Mouse (Mus musculus) C2C12 (cell line): ENCODE data around the gene Vmn1r193. TPM values are rescaled to one million over a fixed set of nuclear protein-coding genes. Genes with fewer than 3 reads are reported as not detected.

Experiments
- H3K27me3 ChIP-seq: one replicate; pipeline ENCODE4 v1.6.1; 2011; ENCODE audit not compliant: control insufficient read depth, insufficient read depth, insufficient read length
- H3K36me3 ChIP-seq: one replicate; pipeline ENCODE4 v1.6.1; 2011; ENCODE audit not compliant: control insufficient read depth, insufficient read depth
- H3K4me3 ChIP-seq: one replicate; pipeline ENCODE4 v1.5.1; 2011; ENCODE audit warnings: mild to moderate bottlenecking, control low read depth; ENCODE audit not compliant: poor library complexity, insufficient read depth, severe bottlenecking
- H3K79me2 ChIP-seq: one replicate; pipeline ENCODE4 v1.6.1; 2011; ENCODE audit not compliant: control insufficient read depth, insufficient read depth
- H3K79me3 ChIP-seq: one replicate; pipeline ENCODE4 v1.6.1; 2011; ENCODE audit warnings: low read depth, control low read depth
- H3ac ChIP-seq: one replicate; pipeline ENCODE3; 2011; ENCODE audit warnings: low read depth; ENCODE audit not compliant: control insufficient read depth, insufficient read length
- CEBPB ChIP-seq: IDR thresholded peaks from one replicate; pipeline ENCODE4 v1.6.1; 2011; ENCODE audit warnings: low read depth, mild to moderate bottlenecking, control low read depth, moderate library complexity
- CTCF ChIP-seq: IDR thresholded peaks from one replicate; pipeline ENCODE4 v1.5.1; 2011; ENCODE audit not compliant: control insufficient read depth, insufficient read depth, insufficient read length
- FOSL1 ChIP-seq: IDR thresholded peaks from one replicate; pipeline ENCODE4 v1.8.0; 2011; ENCODE audit warnings: mild to moderate bottlenecking, low read length; ENCODE audit not compliant: poor library complexity, insufficient read depth, severe bottlenecking
- MAX ChIP-seq: IDR thresholded peaks from one replicate; pipeline ENCODE4 v1.6.1; 2011; ENCODE audit warnings: mild to moderate bottlenecking, control low read depth
- MYOD1 ChIP-seq: IDR thresholded peaks from one replicate; pipeline ENCODE4 v1.6.1; 2011; ENCODE audit warnings: low read depth; ENCODE audit not compliant: control insufficient read depth, insufficient read length
- MYOG ChIP-seq: IDR thresholded peaks from one replicate; pipeline ENCODE4 v1.6.1; 2011; ENCODE audit not compliant: control insufficient read depth, insufficient read length; ENCODE audit errors: extremely low read depth
- USF1 ChIP-seq: IDR thresholded peaks from one replicate; pipeline ENCODE4 v1.6.1; 2011; ENCODE audit warnings: low read depth, mild to moderate bottlenecking, control low read depth, moderate library complexity
- microRNA-seq: library from miRNA; unstranded; fragments of <30 nt; microRNA quantifications from one replicate; pipeline ENCODE4, GENCODE M21; 2019; ENCODE audit warnings: borderline microRNAs expressed
- polyA plus RNA-seq: library from polyadenylated mRNA; unstranded; fragments of >200 nt; fragmentation: generic; extraction: Trizol; gene quantifications from one replicate; pipeline ENCODE4 v1.2.1, GENCODE M21; 2012; ENCODE audit warnings: missing spikeins

Vmn1r193 gene
- polyA plus RNA-seq, 1 experiment = not detected

DNA sequence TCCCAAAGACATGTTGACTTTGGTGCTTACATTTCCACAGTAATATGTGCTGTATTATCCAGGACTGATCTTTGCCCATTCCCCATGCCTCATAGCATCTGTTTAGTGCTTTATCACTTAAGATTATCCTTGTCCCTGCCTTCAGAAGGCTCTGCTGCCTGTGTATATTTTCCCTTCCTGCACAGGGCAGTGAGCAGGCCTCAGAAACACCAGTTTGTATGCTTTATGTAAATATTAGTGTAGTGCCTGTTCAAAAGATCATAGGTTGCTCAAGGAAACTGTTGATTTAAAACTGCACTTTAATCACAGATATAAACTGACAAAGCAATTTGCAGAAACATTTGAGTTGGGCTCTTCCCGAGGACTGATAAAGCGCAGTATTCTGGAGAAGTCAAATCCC is 33.6 kb downstream of the Vmn1r193 start:
- Histone ChIP-seq H3K27me3 (no peaks in the 10 kb centered on the region), H3K79me3 (no peaks in the 10 kb centered on the region), H3K79me2 (no peaks in the 10 kb centered on the region), H3K4me3 (no peak overlapping the region), H3K36me3 (no peaks in the 10 kb centered on the region), H3ac (no peak overlapping the region)
- TF ChIP-seq MYOG (no peak), USF1 (no peak), FOSL1 (no peak), CTCF (no peak), MAX (no peak), CEBPB (no peak), MYOD1 (no peak)

DNA sequence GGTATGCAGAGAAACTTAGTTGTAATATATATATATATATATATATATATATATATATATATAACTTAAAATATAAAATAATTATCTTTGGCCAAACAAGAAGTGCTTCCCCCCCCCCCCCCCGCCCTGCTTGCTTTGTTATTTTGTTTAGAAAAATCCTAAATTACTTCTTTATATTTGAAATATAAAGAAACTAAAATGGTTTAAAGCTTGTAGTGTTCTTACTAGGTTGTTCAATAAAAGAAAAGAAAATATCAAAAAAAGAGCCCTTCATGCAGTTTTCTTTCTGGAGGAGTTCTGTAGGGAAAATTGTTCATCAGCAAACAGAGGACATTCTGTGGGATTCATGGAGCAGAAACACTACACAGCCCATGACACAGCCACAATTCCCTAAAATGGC is 39.1 kb downstream of the Vmn1r193 start, which contains the start of gene Vmn1r191:
TSS of gene Vmn1r191 (minus strand) at position 101 of the 400 bp plus-strand sequence.
- Histone ChIP-seq H3K27me3 (no peaks in the 10 kb centered on the region), H3K79me2 (no peaks in the 10 kb centered on the region), H3K79me3 (no peaks in the 10 kb centered on the region)

DNA sequence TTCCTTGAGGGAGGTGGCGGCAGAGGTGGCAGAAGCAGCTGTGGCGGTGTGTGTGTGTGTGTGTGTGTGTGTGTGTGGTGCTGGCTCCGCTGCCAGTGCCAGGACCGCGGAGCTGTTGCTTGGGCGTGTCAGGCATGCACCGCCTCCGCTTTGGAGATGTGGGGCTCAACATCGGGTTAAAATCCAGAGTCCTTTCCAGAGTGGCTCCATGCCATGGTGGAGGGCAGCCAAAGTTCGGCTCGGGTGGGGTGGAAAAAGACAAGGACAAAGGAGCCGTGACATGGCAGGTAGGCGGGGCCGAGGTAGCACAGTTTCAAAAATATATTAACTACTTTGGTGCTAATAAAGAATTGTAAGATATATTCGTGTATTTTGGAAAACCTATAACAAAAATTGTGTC is 54.5 kb downstream of the Vmn1r193 start:
- H3K79me3 ChIP-seq = no peaks in the 10 kb centered on the region
- H3K4me3 ChIP-seq = no peak overlapping the region
- H3K27me3 ChIP-seq = no peaks in the 10 kb centered on the region
- no peak overlapping the region for H3ac ChIP-seq
- H3K36me3 ChIP-seq = no peaks in the 10 kb centered on the region
- H3K79me2 ChIP-seq = no peaks in the 10 kb centered on the region
- TF ChIP-seq MAX = no peak
- TF ChIP-seq MYOG = no peak

More for the DNA sequence above, 39.1 kb downstream of the Vmn1r193 start, which contains the start of gene Vmn1r191:
- Histone ChIP-seq H3ac (no peak within 1 kb of the TSS), H3K36me3 (no peaks in the 10 kb centered on the region), H3K4me3 (no peak within 1 kb of the TSS)
- no peak for TF ChIP-seq CTCF
- no peak for TF ChIP-seq MAX
- TF ChIP-seq MYOD1 = no peak
- no peak for TF ChIP-seq CEBPB
- no peak for TF ChIP-seq USF1
- TF ChIP-seq MYOG = no peak
- TF ChIP-seq FOSL1 = no peak

Small RNA genes lying within 50 kb of the gene (microRNA-seq; reads per million reads assigned to microRNA genes)
- gene Gm23282 (not detected), gene Gm25084 (not detected)

Other genes with a start within 250 kb of the Vmn1r193 start
- not detected for gene Pom121l2, start 242.0 kb downstream of the Vmn1r193 start, polyA plus RNA-seq
- 1.1 TPM for gene Prss16, start 213.4 kb downstream of the Vmn1r193 start, polyA plus RNA-seq
- gene Hist1h2ah, start 187.6 kb downstream of the Vmn1r193 start, polyA plus RNA-seq = 9.5 TPM
- 12.8 TPM for gene Hist1h2bk, start 187.3 kb downstream of the Vmn1r193 start, polyA plus RNA-seq
- 31.8 TPM for gene Hist1h4i, start 181.8 kb downstream of the Vmn1r193 start, polyA plus RNA-seq
- 9.8 TPM for gene Hist1h2ag, start 180.2 kb downstream of the Vmn1r193 start, polyA plus RNA-seq
- gene Hist1h2bj, start 179.9 kb downstream of the Vmn1r193 start, polyA plus RNA-seq = 6.8 TPM
- not detected for gene Vmn1r188, start 138.7 kb downstream of the Vmn1r193 start, polyA plus RNA-seq
- not detected for gene Vmn1r189, start 117.3 kb downstream of the Vmn1r193 start, polyA plus RNA-seq
- gene Vmn1r191, start 39.2 kb downstream of the Vmn1r193 start, polyA plus RNA-seq = not detected
- not detected for gene Vmn1r192, start 32.0 kb downstream of the Vmn1r193 start, polyA plus RNA-seq
- not detected for gene Vmn1r194, start 21.1 kb upstream of the Vmn1r193 start, polyA plus RNA-seq
- not detected for gene Vmn1r195, start 47.4 kb upstream of the Vmn1r193 start, polyA plus RNA-seq
- gene Vmn1r196, start 66.8 kb upstream of the Vmn1r193 start, polyA plus RNA-seq = not detected
- not detected for gene Vmn1r197, start 101.4 kb upstream of the Vmn1r193 start, polyA plus RNA-seq
- gene Vmn1r198, start 127.2 kb upstream of the Vmn1r193 start, polyA plus RNA-seq = not detected
- gene Vmn1r199, start 156.7 kb upstream of the Vmn1r193 start, polyA plus RNA-seq = not detected
- gene Vmn1r200, start 167.2 kb upstream of the Vmn1r193 start, polyA plus RNA-seq = not detected
- not detected for gene Vmn1r201, start 248.8 kb upstream of the Vmn1r193 start, polyA plus RNA-seq